Mouse (Mus musculus): ENCODE measurements at regions not wholly inside any gene's neighbourhood (a gene's known extent, or its start where the extent isn't known, plus 50 kb on each side); places are given as distances from the start of the nearest gene placed in this dataset.

DNA sequence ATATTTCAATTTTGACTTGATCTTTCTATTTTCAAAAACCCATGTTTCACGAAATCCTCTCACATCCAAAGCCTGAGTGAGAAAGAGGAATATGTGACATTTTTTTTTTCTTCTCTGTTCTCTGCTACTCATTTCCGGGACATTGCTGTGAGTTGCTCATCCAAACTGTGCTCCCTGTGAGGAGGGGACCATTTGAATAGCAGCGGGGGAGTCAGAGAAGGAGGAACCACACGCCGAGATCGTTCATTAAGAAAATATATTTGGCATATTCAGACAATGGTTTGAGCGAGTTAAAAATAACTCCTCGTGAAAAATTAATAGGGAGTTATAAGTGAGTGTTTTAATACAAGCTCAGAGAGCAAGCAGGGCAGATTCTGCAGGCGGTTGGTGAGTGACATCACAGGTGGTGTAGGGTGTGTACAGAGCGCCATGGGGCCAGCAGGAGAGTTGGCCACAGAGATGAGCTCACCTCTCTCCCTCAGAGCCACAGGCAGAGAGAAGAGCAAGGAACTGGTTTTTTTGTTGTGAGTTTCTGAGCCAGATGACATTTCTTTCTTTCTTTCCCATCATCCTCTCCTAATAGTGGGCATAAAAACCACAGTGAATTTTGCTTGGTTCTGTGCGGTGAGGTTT is 54.4 kb upstream of the Calcoco1 start:
- DNase-seq (ENCODE audit: low spot score), result no peak

GRCm38 (mm10) chr15:102780626-102781025 is 58.6 kb upstream of the Calcoco1 start:
- no peak for DNase-seq (ENCODE audit: low spot score)

GRCm38 (mm10) chr15:102782988-102783799 is 61.2 kb upstream of the Calcoco1 start:
- DNase-seq (ENCODE audit: low spot score), result no peak

DNA sequence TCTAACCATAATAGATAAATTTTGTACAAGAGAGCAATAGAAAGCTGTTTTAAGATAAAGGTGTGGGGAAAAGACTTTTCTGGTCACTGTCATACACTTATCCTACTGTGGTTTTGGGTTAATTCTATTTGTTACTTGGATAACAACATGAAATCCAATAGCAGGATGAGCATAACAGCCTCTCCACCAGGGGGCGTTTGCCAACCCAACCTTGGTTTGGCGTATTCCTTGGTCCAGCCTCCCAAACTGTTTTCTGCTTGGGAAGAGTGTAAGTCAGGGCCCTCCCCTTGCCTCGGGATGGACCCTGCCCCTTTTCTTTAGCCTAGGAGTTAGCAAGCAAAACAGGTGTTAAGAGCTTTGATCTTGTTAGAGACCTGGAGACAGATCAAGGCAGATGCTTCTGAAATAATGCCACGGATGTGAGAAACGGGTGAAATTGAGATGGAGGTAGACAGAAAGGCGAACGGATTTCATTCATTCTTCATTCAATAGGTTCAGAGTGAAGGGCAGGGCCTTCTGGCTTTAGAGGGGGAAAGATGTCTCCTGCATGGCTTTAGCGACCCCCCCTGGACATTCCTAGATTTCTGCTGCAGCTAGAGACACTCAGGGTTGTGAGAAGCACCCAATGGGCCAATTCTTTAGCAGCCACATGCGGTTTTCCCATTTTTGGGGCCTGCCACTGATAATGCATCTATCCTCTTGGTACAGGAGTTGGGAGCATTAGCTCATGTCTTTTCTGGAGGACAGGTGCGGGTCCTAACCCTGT is 63.3 kb upstream of the Calcoco1 start:
- DNase-seq (ENCODE audit: low spot score), result peak; percentile 74

- no peak for DNase-seq (ENCODE audit: low spot score)
These were observed 67.0 kb upstream of the Calcoco1 start for GRCm38 (mm10) chr15:102788846-102789518.

GRCm38 (mm10) chr15:102797020-102797618 is 75.1 kb upstream of the Calcoco1 start:
- DNase-seq (ENCODE audit: low spot score), result no peak

DNA sequence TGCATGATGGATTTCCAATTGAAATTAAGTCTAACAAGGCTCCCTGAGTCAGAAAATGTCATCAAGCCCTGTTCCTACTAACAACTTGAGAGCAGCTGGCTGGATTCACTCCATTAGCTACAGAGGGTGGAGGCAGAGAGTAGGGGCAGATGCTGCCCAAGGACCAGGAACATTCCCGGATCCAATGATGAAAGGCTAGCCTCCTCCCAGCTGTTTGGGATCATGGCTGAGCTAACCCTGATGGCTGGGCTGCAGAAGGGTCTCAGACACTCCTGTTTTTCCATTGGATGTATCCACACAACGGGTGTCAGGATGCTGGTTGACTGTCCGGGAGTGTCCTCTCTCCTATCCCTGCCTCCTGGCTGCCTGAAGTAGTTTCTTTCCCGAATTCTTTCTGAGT is 78.1 kb upstream of the Calcoco1 start:
- DNase-seq (ENCODE audit: low spot score), result no peak

GRCm38 (mm10) chr15:102802265-102802813 is 80.4 kb upstream of the Calcoco1 start:
- no peak for DNase-seq (ENCODE audit: low spot score)

DNA sequence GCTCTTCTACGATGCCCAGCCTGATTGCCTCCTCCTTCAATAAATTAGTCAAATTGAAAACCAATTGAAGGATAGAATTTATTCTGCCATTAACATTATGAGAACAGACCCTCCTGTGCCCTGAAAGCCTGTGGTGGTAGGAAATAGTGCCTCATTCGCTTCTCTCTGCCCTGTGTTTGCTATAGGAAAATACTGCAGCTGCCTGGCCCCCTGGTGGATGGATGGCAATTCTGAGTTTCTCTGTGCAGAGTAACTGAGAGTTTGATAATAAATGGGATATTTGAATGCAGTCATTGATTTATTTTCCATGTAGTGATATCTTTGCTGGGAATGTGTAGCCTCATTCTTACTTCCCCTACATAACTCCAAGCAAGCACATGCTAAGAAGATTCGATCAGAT is 85.4 kb upstream of the Calcoco1 start:
- DNase-seq (ENCODE audit: low spot score), result no peak

- no peak for DNase-seq (ENCODE audit: low spot score)
These were observed 97.2 kb upstream of the Calcoco1 start for GRCm38 (mm10) chr15:102819181-102819580.

DNA sequence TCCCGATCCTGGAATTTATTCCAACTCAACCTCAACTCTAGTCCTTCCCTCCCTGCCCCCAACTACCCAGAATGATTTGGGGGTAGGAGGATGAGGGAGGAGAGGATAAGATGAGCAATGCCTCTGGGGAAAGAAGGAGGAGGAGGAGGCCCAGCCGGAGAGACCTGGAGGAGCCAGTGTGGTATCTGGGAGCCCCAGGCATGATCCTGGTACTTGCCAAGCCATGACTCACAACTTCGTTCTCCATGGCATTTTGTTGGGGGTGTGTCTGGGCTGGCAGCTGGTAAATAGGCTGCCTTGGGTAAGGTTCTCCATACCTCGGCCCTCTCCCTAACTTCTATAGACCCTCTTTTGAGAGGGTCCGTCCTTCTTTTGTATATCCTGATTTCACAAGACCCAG is 81.2 kb upstream of the Hoxc13 start:
- no peak for DNase-seq (ENCODE audit: low spot score)

DNA sequence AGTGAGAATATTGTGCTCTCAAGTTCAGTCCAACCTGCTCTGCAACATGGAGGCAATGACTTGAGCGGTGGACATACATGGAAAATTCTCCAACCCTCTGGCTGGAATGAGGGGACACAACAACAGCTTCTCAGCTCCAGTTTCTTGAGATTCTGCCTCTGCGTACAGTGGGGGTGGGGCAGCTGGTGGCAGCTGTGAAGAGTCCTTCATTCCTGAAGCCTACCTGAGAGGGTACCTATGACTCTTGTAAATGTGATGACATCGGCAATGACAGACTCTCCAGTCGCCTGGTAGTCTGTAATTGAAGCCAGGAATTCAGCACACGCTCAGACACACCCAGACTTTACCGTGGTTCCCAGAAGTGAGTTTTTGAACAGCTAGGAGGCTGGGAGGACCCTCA is 58.5 kb upstream of the Hoxc13 start:
- no peak for DNase-seq (ENCODE audit: low spot score)

DNA sequence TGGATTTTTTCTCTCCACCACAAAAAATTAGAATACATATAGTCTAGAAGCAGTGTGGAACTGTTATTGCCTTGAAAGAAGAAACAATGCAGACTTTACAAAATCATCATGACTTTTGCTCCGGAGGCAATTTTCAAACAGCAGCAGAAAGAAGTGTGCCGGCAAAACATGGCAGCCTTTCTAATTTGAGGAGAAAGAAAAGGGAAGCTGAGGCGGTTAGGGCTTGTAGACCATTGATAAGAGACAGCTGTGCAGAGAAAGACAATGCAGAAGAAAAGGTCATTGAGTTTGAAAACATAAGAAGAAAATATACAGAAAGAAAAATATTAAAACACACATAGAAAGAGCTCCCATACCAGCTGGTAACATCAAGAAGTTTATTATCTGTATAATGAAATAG is 54.1 kb upstream of the Hoxc13 start:
- no peak for DNase-seq (ENCODE audit: low spot score)
